8 mouse cellular contexts compared by ENCODE assay signal in the genomic region with DNA sequence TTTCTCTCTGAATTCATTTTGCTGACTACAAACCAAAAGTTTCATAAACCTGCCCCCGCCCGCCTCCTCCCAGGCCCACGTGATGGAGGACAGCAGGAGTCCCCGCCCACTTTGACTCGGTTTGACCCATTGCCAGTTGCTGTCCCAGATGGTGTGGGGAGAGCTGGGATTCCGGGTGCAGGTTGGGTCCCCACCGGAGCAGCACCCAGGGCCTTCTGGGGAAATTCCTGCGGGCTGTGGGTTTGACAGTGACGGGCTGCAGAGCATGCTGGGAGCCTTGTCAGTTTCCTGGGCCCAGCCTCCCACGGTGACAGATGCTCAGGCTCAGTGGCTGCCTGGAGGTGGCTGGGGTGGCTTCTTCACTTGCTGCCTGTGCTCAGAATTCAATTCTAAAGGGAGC. TPM values are rescaled to one million over a fixed set of nuclear protein-coding genes. Genes with fewer than 3 reads are reported as not detected.
DNase-seq lines count a peak whose midpoint lies in the region; ATAC-seq lines count a peak whose summit lies in the region.

No protein-coding gene starts in this region.

- peak overlapping the region; percentile 65 for H3K4me3 ChIP-seq in heart, embryonic 13.5 days
- peak overlapping the region; percentile 74 for H3K4me3 ChIP-seq in forebrain, embryonic 15.5 days
- H3K4me3 ChIP-seq in megakaryocyte, embryonic 14.5 days (replicated peaks): peak overlapping the region; percentile 100

- DNase-seq in heart, postnatal 4 days: no peak
- peak; percentile 48 for DNase-seq in adrenal gland, postnatal 10 days
- DNase-seq in layer of hippocampus, postnatal 14 days (ENCODE audit: low spot score in 2 of 2): peak; percentile 78 to 87
- peak; percentile 25 for DNase-seq in splenic B cell, adult 2 months (ENCODE audit: low read depth, low spot score)
- DNase-seq in embryo, embryonic 11 days: no peak

- no peak for ATAC-seq in heart, embryonic 13.5 days (ENCODE audit: extremely low read depth, insufficient number of reproducible peaks, low FRiP score, low TSS enrichment)
- ATAC-seq in forebrain, embryonic 15.5 days (replicated peaks): peak; percentile 49

- H3K36me3 ChIP-seq in heart, embryonic 13.5 days: no peaks in the 10 kb centered on the region
- no peaks in the 10 kb centered on the region for H3K36me3 ChIP-seq in forebrain, embryonic 15.5 days
- H3K36me3 ChIP-seq in megakaryocyte, embryonic 14.5 days (replicated peaks; ENCODE audit: low read length): peaks cover 38% of the 10 kb centered on the region
- H3K36me3 ChIP-seq in splenic B cell, adult 2 months (ENCODE audit: control insufficient read depth, insufficient read depth, low read length, poor library complexity, severe bottlenecking): no peaks in the 10 kb centered on the region

- H3K4me2 ChIP-seq in heart, embryonic 13.5 days: peak overlapping the region; percentile 96
- H3K4me2 ChIP-seq in forebrain, embryonic 15.5 days (replicated peaks): peak overlapping the region; percentile 100

- H3K9me3 ChIP-seq in heart, embryonic 13.5 days: no peaks in the 10 kb centered on the region
- no peaks in the 10 kb centered on the region for H3K9me3 ChIP-seq in forebrain, embryonic 15.5 days
- H3K9me3 ChIP-seq in megakaryocyte, embryonic 14.5 days: no peaks in the 10 kb centered on the region

- H3K27me3 ChIP-seq in heart, embryonic 13.5 days (replicated peaks): peaks cover 65% of the 10 kb centered on the region
- H3K27me3 ChIP-seq in forebrain, embryonic 15.5 days: peaks cover 49% of the 10 kb centered on the region
- H3K27me3 ChIP-seq in megakaryocyte, embryonic 14.5 days (replicated peaks): peaks cover 22% of the 10 kb centered on the region
- H3K27me3 ChIP-seq in splenic B cell, adult 2 months (ENCODE audit: control insufficient read depth, insufficient read depth, low read length, poor library complexity, severe bottlenecking): peaks cover 5% of the 10 kb centered on the region; the same call in 1 of the 2 replicates

- no peak overlapping the region for H3K27ac ChIP-seq in heart, embryonic 13.5 days (replicated peaks)
- no peak overlapping the region for H3K27ac ChIP-seq in forebrain, embryonic 15.5 days (replicated peaks)

- peak overlapping the region; percentile 62 for H3K9ac ChIP-seq in heart, embryonic 13.5 days
- H3K9ac ChIP-seq in forebrain, embryonic 15.5 days (replicated peaks): no peak overlapping the region

- 1% methylated on average over 10 of the region's 10 CpGs for WGBS in heart, embryonic 13.5 days
- 3% methylated on average over 10 of the region's 10 CpGs for WGBS in forebrain, embryonic 15.5 days

- H3K4me1 ChIP-seq in heart, embryonic 13.5 days: peaks cover 58% of the 10 kb centered on the region
- peaks cover 43% of the 10 kb centered on the region for H3K4me1 ChIP-seq in forebrain, embryonic 15.5 days
- peaks cover 86% of the 10 kb centered on the region for H3K4me1 ChIP-seq in megakaryocyte, embryonic 14.5 days

RNA-seq across cellular contexts. Expression of a gene that starts 1.9 kb away (rescaled TPM):
- polyA plus RNA-seq in heart, embryonic 13.5 days (2015; fragmentation: Nextera tagmentation; extraction: Ambion mirVana): 17.8 and 20.3 TPM in 2 replicates
- 10 to 100 TPM; 57.1 to 58.8 TPM for total RNA-seq in heart, postnatal 4 days (2021)
- total RNA-seq in adrenal gland, postnatal 10 days (2021): 10 to 100 TPM; 54.4 to 61.5 TPM
- 9.9 and 10.6 TPM in 2 replicates for polyA plus RNA-seq in forebrain, embryonic 15.5 days (2015; fragmentation: Nextera tagmentation; extraction: Ambion mirVana)
- total RNA-seq in layer of hippocampus, postnatal 14 days (2021): 10 to 100 TPM; 70.1 to 74.1 TPM
- 940 and 1,036 TPM in 2 replicates for polyA plus RNA-seq in megakaryocyte, embryonic 14.5 days (2012; ENCODE audit: insufficient read depth, low replicate concordance)

RNA-seq across cellular contexts. Expression of a gene that starts 52.9 kb away (rescaled TPM):
- polyA plus RNA-seq in heart, embryonic 13.5 days (2015; fragmentation: Nextera tagmentation; extraction: Ambion mirVana): 51.0 and 53.0 TPM in 2 replicates
- total RNA-seq in heart, postnatal 4 days (2021): 10 to 100 TPM; 59.3 to 62.4 TPM
- 100 to 1,000 TPM; 114 to 115 TPM for total RNA-seq in adrenal gland, postnatal 10 days (2021)
- polyA plus RNA-seq in forebrain, embryonic 15.5 days (2015; fragmentation: Nextera tagmentation; extraction: Ambion mirVana): 183 and 193 TPM in 2 replicates
- total RNA-seq in layer of hippocampus, postnatal 14 days (2021): 100 to 1,000 TPM; 123 to 135 TPM
- polyA plus RNA-seq in megakaryocyte, embryonic 14.5 days (2012; ENCODE audit: insufficient read depth, low replicate concordance): 3.1 and 3.6 TPM in 2 replicates

Comparison
In these comparisons a context has a peak if more than half of its experiments do, and no peak if none do; other contexts are left out.
1. DNase-seq: peak in adrenal gland, postnatal 10 days (single experiment), layer of hippocampus, postnatal 14 days (2 of 2) and splenic B cell, adult 2 months (single experiment); none in heart, postnatal 4 days (single experiment) and embryo, embryonic 11 days (single experiment).
2. Peak in every context shown above with its lines, with median percentiles within 50 percentile points of each other: H3K4me3 ChIP-seq.